Mouse (Mus musculus) forebrain, embryonic 13.5 days (tissue): ENCODE measurements around the gene Cisd1. TPM values are rescaled to one million over a fixed set of nuclear protein-coding genes. Genes with fewer than 3 reads are reported as not detected.
"Not testable (repeated sequence)": the region's sequence is repeated elsewhere in the genome, so short reads cannot be mapped to it uniquely, and the experiment has no call there.

Experiments
- ATAC-seq: fragments of 200-750 bp; cut with Nextera tagmentation; 2 replicates; pipeline ENCODE4 v1.8.0; 2017
- H3K27ac ChIP-seq: fragments of 300-500 bp; sonication (generic); 2 replicates; pipeline ENCODE4 v1.5.1; 2015; ENCODE audit warnings: inconsistent platforms, mild to moderate bottlenecking, moderate library complexity
- H3K27me3 ChIP-seq: fragments of 300-500 bp; sonication (generic); 2 replicates; pipeline ENCODE4 v1.6.1; 2015; ENCODE audit warnings: mild to moderate bottlenecking, inconsistent platforms
- H3K36me3 ChIP-seq: fragments of 300-500 bp; sonication (generic); 2 replicates; pipeline ENCODE4 v1.6.1; 2015; ENCODE audit warnings: mild to moderate bottlenecking, inconsistent platforms; ENCODE audit not compliant: poor library complexity, severe bottlenecking
- H3K4me1 ChIP-seq: fragments of 300-500 bp; sonication (generic); 2 replicates; pipeline ENCODE4 v1.6.1; 2015; ENCODE audit warnings: inconsistent platforms
- H3K4me2 ChIP-seq: fragments of 300-500 bp; sonication (generic); 2 replicates; pipeline ENCODE4 v1.6.1; 2015; ENCODE audit warnings: inconsistent platforms, mild to moderate bottlenecking, moderate library complexity
- H3K4me3 ChIP-seq: fragments of 300-500 bp; sonication (generic); 2 replicates; pipeline ENCODE4 v1.5.1; 2015; ENCODE audit warnings: mild to moderate bottlenecking, inconsistent platforms
- H3K9ac ChIP-seq: fragments of 300-500 bp; sonication (generic); 2 replicates; pipeline ENCODE4 v1.6.1; 2015; ENCODE audit warnings: mild to moderate bottlenecking, inconsistent platforms
- H3K9me3 ChIP-seq: fragments of 300-500 bp; sonication (generic); replicated peaks from 2 replicates; pipeline ENCODE4 v1.6.1; 2016; ENCODE audit warnings: inconsistent platforms
- WGBS: fragments of 180-500 bp; shearing (Covaris S2); methylation state at CpG from one replicate; pipeline ENCODE4 v1.1.7; 2015; 5-methylcytosine and 5-hydroxymethylcytosine counted together
- polyA plus RNA-seq: library from polyadenylated mRNA; unstranded; fragments of >200 nt; fragmentation: Nextera tagmentation; extraction: Ambion mirVana; gene quantifications from 2 replicates; pipeline ENCODE4 v1.2.1, GENCODE M21; 2015

Gene Cisd1
- polyA plus RNA-seq: 221 and 227 TPM in 2 replicates

GRCm38 (mm10) chr10:71344579-71345143 lies at the start of gene Cisd1:
Gene Cisd1 (minus strand): TSS chr10:71344954.
- Histone ChIP-seq H3K9me3 (no peaks in the 10 kb centered on the region), H3K4me3 (peak within 1 kb of the TSS; percentile 92), H3K36me3 (no peaks in the 10 kb centered on the region), H3K4me1 (peaks cover 52% of the 10 kb centered on the region), H3K4me2 (peak within 1 kb of the TSS; percentile 80), H3K27me3 (no peaks in the 10 kb centered on the region), H3K9ac (peak within 1 kb of the TSS; percentile 93), H3K27ac (peak within 1 kb of the TSS; percentile 66; the same call in 1 of the 2 replicates)
- ATAC-seq: peak; percentile 80
- WGBS: under 1% methylated on average over 60 of the region's 60 CpGs

DNA sequence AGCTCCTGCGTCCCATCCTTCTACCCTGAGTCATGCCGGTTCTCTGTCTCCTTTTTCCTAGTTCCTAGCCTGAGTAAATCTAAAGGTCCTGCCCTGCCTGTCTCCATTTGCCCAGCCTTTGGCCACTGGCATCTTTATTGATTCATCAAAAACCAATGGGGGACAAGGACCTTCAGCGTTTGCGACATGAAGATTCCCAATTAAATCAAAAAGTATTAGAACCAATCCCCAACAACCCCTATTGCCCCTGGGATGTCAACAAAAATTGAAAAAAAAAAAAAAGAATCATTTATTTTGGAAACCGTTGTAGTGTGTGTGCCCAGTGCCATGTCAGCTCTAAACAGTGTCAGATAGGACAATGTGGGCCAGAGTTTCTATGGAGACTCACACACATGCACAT lies 44.6 kb upstream of the Cisd1 start:
- no peaks in the 10 kb centered on the region for H3K27me3 ChIP-seq
- no peak overlapping the region for H3K4me3 ChIP-seq
- no peaks in the 10 kb centered on the region for H3K9me3 ChIP-seq
- H3K4me1 ChIP-seq: no peaks in the 10 kb centered on the region
- no peak overlapping the region for H3K9ac ChIP-seq
- 96% methylated on average over 5 of the region's 5 CpGs for WGBS
- H3K27ac ChIP-seq: no peak overlapping the region
- no peak for ATAC-seq
- no peak overlapping the region for H3K4me2 ChIP-seq
- 0 out of 2 replicates have a peak, but pooled peaks cover 2% of the 10 kb centered on the region for H3K36me3 ChIP-seq

- ATAC-seq: no peak
- Histone ChIP-seq H3K27ac (no peak overlapping the region), H3K27me3 (no peaks in the 10 kb centered on the region), H3K4me2 (no peak overlapping the region), H3K9ac (no peak overlapping the region), H3K36me3 (peaks cover 29% of the 10 kb centered on the region), H3K9me3 (no peaks in the 10 kb centered on the region), H3K4me1 (no peaks in the 10 kb centered on the region), H3K4me3 (no peak overlapping the region)
- WGBS: 77% methylated on average over 19 of the region's 19 CpGs
Observed at GRCm38 (mm10) chr10:71384159-71385044, 39.6 kb upstream of the Cisd1 start.

GRCm38 (mm10) chr10:71383552-71383924 lies 38.8 kb upstream of the Cisd1 start:
- H3K9me3 ChIP-seq, H3K27ac ChIP-seq, H3K27me3 ChIP-seq, H3K4me3 ChIP-seq, H3K4me2 ChIP-seq, H3K9ac ChIP-seq, ATAC-seq, H3K4me1 ChIP-seq: not testable (repeated sequence)
- 89% methylated on average over 6 of the region's 6 CpGs for WGBS
- peaks cover 37% of the 10 kb centered on the region for H3K36me3 ChIP-seq

DNA sequence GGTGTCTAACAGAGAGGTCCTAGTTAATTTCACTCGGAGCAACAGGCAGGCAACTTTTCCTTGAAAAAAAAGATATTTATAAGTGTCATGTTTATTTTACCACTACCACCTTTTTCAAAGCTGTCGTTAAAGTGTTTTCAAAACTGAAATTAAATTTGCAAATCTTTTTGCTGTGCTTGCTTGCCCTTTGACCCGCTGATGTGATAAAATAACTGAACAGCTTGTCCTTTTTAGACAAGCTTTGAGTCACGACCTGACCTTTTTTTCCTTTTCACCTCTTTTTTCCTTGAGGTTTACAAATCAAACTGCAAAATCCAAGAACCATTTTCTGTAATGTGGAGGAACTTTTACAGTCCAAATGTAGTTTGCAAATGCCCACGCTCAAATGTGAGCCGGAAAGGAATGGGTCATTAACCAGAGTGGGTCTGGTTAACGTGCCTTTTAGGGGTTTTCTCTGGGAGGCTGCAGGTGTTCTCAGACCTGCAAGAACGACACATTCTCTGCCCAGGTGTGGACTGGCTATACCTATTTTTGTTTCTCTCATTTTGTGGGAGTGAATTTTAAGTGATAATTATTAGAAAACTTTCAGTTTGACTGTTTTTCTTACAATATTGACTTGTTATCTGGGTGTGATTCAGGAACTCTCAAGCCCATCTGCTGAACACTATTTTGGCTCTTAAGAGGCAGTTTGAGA lies 38.3 kb upstream of the Cisd1 start:
- Histone ChIP-seq H3K9ac (no peak overlapping the region), H3K36me3 (peaks cover 42% of the 10 kb centered on the region), H3K27ac (no peak overlapping the region), H3K4me3 (no peak overlapping the region), H3K4me2 (no peak overlapping the region), H3K27me3 (no peaks in the 10 kb centered on the region), H3K9me3 (no peaks in the 10 kb centered on the region), H3K4me1 (no peaks in the 10 kb centered on the region)
- WGBS: 89% methylated on average over 8 of the region's 8 CpGs
- no peak for ATAC-seq

- Histone ChIP-seq H3K4me1 (no peaks in the 10 kb centered on the region), H3K36me3 (peaks cover 46% of the 10 kb centered on the region), H3K9ac (no peak overlapping the region), H3K4me3 (no peak overlapping the region), H3K9me3 (no peaks in the 10 kb centered on the region), H3K27me3 (no peaks in the 10 kb centered on the region), H3K4me2 (no peak overlapping the region), H3K27ac (no peak overlapping the region)
- 81% methylated on average over 7 of the region's 7 CpGs for WGBS
- no peak for ATAC-seq
Observed at GRCm38 (mm10) chr10:71382109-71382508, 37.4 kb upstream of the Cisd1 start.

GRCm38 (mm10) chr10:71381471-71382033 lies 36.8 kb upstream of the Cisd1 start:
- ATAC-seq: no peak
- no peaks in the 10 kb centered on the region for H3K4me1 ChIP-seq
- H3K9me3 ChIP-seq: no peaks in the 10 kb centered on the region
- no peak overlapping the region for H3K9ac ChIP-seq
- no peak overlapping the region for H3K27ac ChIP-seq
- H3K4me3 ChIP-seq: no peak overlapping the region
- H3K4me2 ChIP-seq: no peak overlapping the region
- peaks cover 52% of the 10 kb centered on the region for H3K36me3 ChIP-seq
- WGBS: 93% methylated on average over 29 of the region's 29 CpGs
- H3K27me3 ChIP-seq: no peaks in the 10 kb centered on the region

GRCm38 (mm10) chr10:71380406-71380805 lies 35.7 kb upstream of the Cisd1 start:
- no peaks in the 10 kb centered on the region for H3K4me1 ChIP-seq
- H3K4me3 ChIP-seq: no peak overlapping the region
- no peaks in the 10 kb centered on the region for H3K27me3 ChIP-seq
- H3K4me2 ChIP-seq: no peak overlapping the region
- H3K9ac ChIP-seq: no peak overlapping the region
- H3K36me3 ChIP-seq: peaks cover 59% of the 10 kb centered on the region
- WGBS: 96% methylated on average over 7 of the region's 7 CpGs
- H3K27ac ChIP-seq: no peak overlapping the region
- H3K9me3 ChIP-seq: no peaks in the 10 kb centered on the region
- no peak for ATAC-seq

- Histone ChIP-seq H3K9ac (no peak overlapping the region), H3K36me3 (peaks cover 52% of the 10 kb centered on the region), H3K27ac (no peak overlapping the region), H3K4me2 (no peak overlapping the region), H3K9me3 (no peaks in the 10 kb centered on the region), H3K27me3 (no peaks in the 10 kb centered on the region), H3K4me1 (no peaks in the 10 kb centered on the region), H3K4me3 (no peak overlapping the region)
- WGBS: 95% methylated on average over 6 of the region's 6 CpGs
- no peak for ATAC-seq
Observed at GRCm38 (mm10) chr10:71376014-71376413, 31.3 kb upstream of the Cisd1 start.

- H3K36me3 ChIP-seq: peaks cover 38% of the 10 kb centered on the region
- H3K27me3 ChIP-seq: no peaks in the 10 kb centered on the region
- no peak for ATAC-seq
- H3K9me3 ChIP-seq: no peaks in the 10 kb centered on the region
- WGBS: 93% methylated on average over 11 of the region's 11 CpGs
- no peak overlapping the region for H3K27ac ChIP-seq
- no peaks in the 10 kb centered on the region for H3K4me1 ChIP-seq
- no peak overlapping the region for H3K4me2 ChIP-seq
- H3K9ac ChIP-seq: no peak overlapping the region
- H3K4me3 ChIP-seq: no peak overlapping the region
Observed at GRCm38 (mm10) chr10:71373706-71374105, 29.0 kb upstream of the Cisd1 start.

DNA sequence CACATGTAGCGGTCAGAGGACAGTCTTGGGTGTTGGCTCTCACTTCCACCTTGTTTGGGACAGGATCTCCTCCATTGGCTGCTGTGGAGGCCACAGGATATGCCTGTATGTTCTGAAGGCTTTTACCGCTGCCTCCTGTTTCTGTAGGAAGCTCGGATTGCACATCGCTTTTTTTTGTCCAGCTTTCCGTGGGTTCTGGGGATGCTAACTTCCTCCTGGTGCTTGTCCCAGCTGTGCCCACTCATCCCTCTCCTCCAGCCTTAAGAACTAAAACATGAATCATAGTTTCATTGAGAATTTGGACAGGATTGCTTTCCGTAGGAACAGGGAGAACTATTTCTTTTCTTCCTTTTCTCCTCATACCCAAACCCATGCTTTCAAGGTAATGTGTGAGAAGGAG lies 27.1 kb upstream of the Cisd1 start:
- ATAC-seq: no peak
- Histone ChIP-seq H3K9me3 (no peaks in the 10 kb centered on the region), H3K9ac (no peak overlapping the region), H3K4me2 (no peak overlapping the region), H3K27ac (no peak overlapping the region), H3K4me1 (no peaks in the 10 kb centered on the region), H3K27me3 (no peaks in the 10 kb centered on the region), H3K36me3 (peaks cover 30% of the 10 kb centered on the region), H3K4me3 (no peak overlapping the region)
- 91% methylated on average over 6 of the region's 6 CpGs for WGBS

- Histone ChIP-seq H3K36me3 (peaks cover 38% of the 10 kb centered on the region), H3K27me3 (no peaks in the 10 kb centered on the region), H3K9me3 (no peaks in the 10 kb centered on the region), H3K27ac (no peak overlapping the region), H3K4me2 (no peak overlapping the region), H3K4me1 (no peaks in the 10 kb centered on the region), H3K4me3 (no peak overlapping the region), H3K9ac (no peak overlapping the region)
- ATAC-seq: no peak
- WGBS: 90% methylated on average over 3 of the region's 3 CpGs
Observed at GRCm38 (mm10) chr10:71369466-71369865, 24.7 kb upstream of the Cisd1 start.
